In genomic region chr2:167563703-167564102, GRCm38 (mm10) we compare ENCODE assay signal across 9 mouse cellular contexts. TPM values are rescaled to one million over a fixed set of nuclear protein-coding genes. Genes with fewer than 3 reads are reported as not detected.
DNase-seq lines count a peak whose midpoint lies in the region; ATAC-seq and TF ChIP-seq lines count a peak whose summit lies in the region.
"Had no signal": no experiment of that assay in that cellular context is flagged by ENCODE, and none has a peak within 500 bp of the region (broad histone marks: within the 10 kb centered on the region; RNA-seq: fewer than 3 reads in every experiment).

No protein-coding gene starts in this region.

- peak; percentile 91 for ATAC-seq in lung, embryonic 15.5 days (ENCODE audit: borderline replicate concordance, extremely low read depth, low FRiP score, low TSS enrichment)
- ATAC-seq in forebrain, embryonic 11.5 days (replicated peaks; ENCODE audit: low FRiP score) = no peak
- peak; percentile 75 for ATAC-seq in limb, embryonic 14.5 days (ENCODE audit: low FRiP score, low read depth)
- ATAC-seq: Patski had no signal

- H3K4me2 ChIP-seq in lung, embryonic 15.5 days = peak overlapping the region; percentile 7; the same call in 1 of the 2 replicates
- H3K4me2 ChIP-seq in forebrain, embryonic 11.5 days (ENCODE audit: low read depth, low read length, severe bottlenecking) = no peak overlapping the region
- H3K4me2 ChIP-seq in limb, embryonic 14.5 days (replicated peaks; ENCODE audit: low read depth, low read length, severe bottlenecking) = peak overlapping the region; percentile 22; the same call in 1 of the 2 replicates

- H3K36me3 ChIP-seq in heart, embryonic 10.5 days = no peaks in the 10 kb centered on the region
- no peaks in the 10 kb centered on the region for H3K36me3 ChIP-seq in lung, embryonic 15.5 days
- no peaks in the 10 kb centered on the region for H3K36me3 ChIP-seq in forebrain, embryonic 11.5 days (ENCODE audit: control insufficient read depth, insufficient read depth, low read length)
- no peaks in the 10 kb centered on the region for H3K36me3 ChIP-seq in limb, embryonic 14.5 days (ENCODE audit: control insufficient read depth, insufficient read depth, low read length)

- H3K9ac ChIP-seq in lung, embryonic 15.5 days = no peak overlapping the region
- H3K9ac ChIP-seq in forebrain, embryonic 11.5 days (ENCODE audit: low read length) = no peak overlapping the region
- no peak overlapping the region for H3K9ac ChIP-seq in limb, embryonic 14.5 days (ENCODE audit: low read depth, low read length, severe bottlenecking)

- 0 out of 2 replicates have a peak overlapping the region, but pooled peaks have one; percentile 27 for H3K4me3 ChIP-seq in heart, embryonic 10.5 days
- no peak overlapping the region for H3K4me3 ChIP-seq in lung, embryonic 15.5 days
- H3K4me3 ChIP-seq in forebrain, embryonic 11.5 days (ENCODE audit: low read depth, low read length) = no peak overlapping the region
- no peak overlapping the region for H3K4me3 ChIP-seq in limb, embryonic 14.5 days (replicated peaks; ENCODE audit: low read length)

- TF ChIP-seq POLR2A in limb, embryonic 14.5 days (IDR thresholded peaks at IDR 0.05; ENCODE audit: borderline replicate concordance, extremely low read depth, insufficient read depth, insufficient read length) = no peak

- H3K9me3 ChIP-seq in heart, embryonic 10.5 days = no peaks in the 10 kb centered on the region
- no peaks in the 10 kb centered on the region for H3K9me3 ChIP-seq in lung, embryonic 15.5 days
- H3K9me3 ChIP-seq in forebrain, embryonic 11.5 days (ENCODE audit: control insufficient read depth, low read length) = no peaks in the 10 kb centered on the region
- H3K9me3 ChIP-seq in limb, embryonic 14.5 days (ENCODE audit: control insufficient read depth, low read length) = no peaks in the 10 kb centered on the region

- 23% methylated on average over 12 of the region's 12 CpGs for WGBS in heart, embryonic 10.5 days
- 40% methylated on average over 12 of the region's 12 CpGs for WGBS in lung, embryonic 15.5 days
- 63% methylated on average over 12 of the region's 12 CpGs for WGBS in forebrain, embryonic 11.5 days
- WGBS in limb, embryonic 14.5 days = 13% methylated on average over 12 of the region's 12 CpGs

- peaks cover 33% of the 10 kb centered on the region for H3K27me3 ChIP-seq in heart, embryonic 10.5 days (ENCODE audit: insufficient read depth, poor library complexity, severe bottlenecking)
- no peaks in the 10 kb centered on the region for H3K27me3 ChIP-seq in lung, embryonic 15.5 days
- peaks cover 3% of the 10 kb centered on the region; the same call in 1 of the 2 replicates for H3K27me3 ChIP-seq in forebrain, embryonic 11.5 days (ENCODE audit: control insufficient read depth, insufficient read depth, low read length)
- no peaks in the 10 kb centered on the region for H3K27me3 ChIP-seq in limb, embryonic 14.5 days (ENCODE audit: control insufficient read depth, insufficient read depth, low read length)
- H3K27me3 ChIP-seq: Patski had no signal

- no peak for DNase-seq in heart, embryonic 10.5 days (ENCODE audit: low spot score)
- no peak for DNase-seq in heart, postnatal 4 days
- DNase-seq in lung, postnatal 14 days = no peak
- DNase-seq in forebrain, embryonic 11.5 days (ENCODE audit: low spot score) = peak; percentile 66
- DNase-seq in limb, embryonic 14.5 days (ENCODE audit: low spot score) = peak; percentile 54
- no peak for DNase-seq in right cerebral cortex, postnatal 14 days
- no peak for DNase-seq in thymus, postnatal 4 days

- peak overlapping the region; percentile 76 for H3K27ac ChIP-seq in heart, embryonic 10.5 days
- H3K27ac ChIP-seq in lung, embryonic 15.5 days = peak overlapping the region; percentile 96
- no peak overlapping the region for H3K27ac ChIP-seq in forebrain, embryonic 11.5 days (ENCODE audit: low read depth, low read length)
- peak overlapping the region; percentile 84 for H3K27ac ChIP-seq in limb, embryonic 14.5 days (replicated peaks; ENCODE audit: low read depth, low read length)

- H3K4me1 ChIP-seq in heart, embryonic 10.5 days = peaks cover 70% of the 10 kb centered on the region
- H3K4me1 ChIP-seq in lung, embryonic 15.5 days = peaks cover 61% of the 10 kb centered on the region
- H3K4me1 ChIP-seq in forebrain, embryonic 11.5 days (replicated peaks; ENCODE audit: control insufficient read depth, insufficient read depth, low read length) = peaks cover 10% of the 10 kb centered on the region; the same call in 1 of the 2 replicates
- H3K4me1 ChIP-seq in limb, embryonic 14.5 days (ENCODE audit: control insufficient read depth, insufficient read depth, low read length) = peaks cover 74% of the 10 kb centered on the region

RNA-seq across cellular contexts. Expression of gene Snai1, which starts 25.7 kb away (rescaled TPM):
- 21.8 and 42.2 TPM in 2 replicates for polyA plus RNA-seq in heart, embryonic 10.5 days (2016; fragmentation: Nextera tagmentation; extraction: Ambion mirVana)
- total RNA-seq in heart, postnatal 4 days (2021) = 1 to 10 TPM; 4.3 to 5.0 TPM
- polyA plus RNA-seq in lung, embryonic 15.5 days (2015; fragmentation: Nextera tagmentation; extraction: Ambion mirVana) = 107 and 109 TPM in 2 replicates
- polyA plus RNA-seq in forebrain, embryonic 11.5 days (2014; fragmentation: Nextera tagmentation; extraction: Ambion mirVana) = 25.1 and 27.8 TPM in 2 replicates
- polyA plus RNA-seq in limb, embryonic 14.5 days (2012; rRNA removed) = 123 and 187 TPM in 2 replicates
- polyA plus RNA-seq in limb, embryonic 14.5 days (2014; fragmentation: Nextera tagmentation; extraction: Ambion mirVana) = 67.9 and 69.1 TPM in 2 replicates

Comparison
In these comparisons a context has a peak if more than half of its experiments do, and no peak if none do; other contexts are left out.
1. DNase-seq: peak in forebrain, embryonic 11.5 days (single experiment) and limb, embryonic 14.5 days (single experiment); none in heart, embryonic 10.5 days (single experiment), heart, postnatal 4 days (single experiment), lung, postnatal 14 days (single experiment), right cerebral cortex, postnatal 14 days (single experiment) and thymus, postnatal 4 days (single experiment).